28 mouse cellular contexts compared by ENCODE assay signal in genomic region chr2:92210409-92210808, GRCm38 (mm10).
"Had no signal": no experiment of that assay in that cellular context is flagged by ENCODE, and none has a peak within 500 bp of the region (broad histone marks: within the 10 kb centered on the region; RNA-seq: fewer than 3 reads in every experiment).

No protein-coding gene starts in this region.

- H3K27ac ChIP-seq: embryonic facial prominence, embryonic 10.5 days; embryonic facial prominence, embryonic 12.5 days; embryonic facial prominence, embryonic 13.5 days; embryonic facial prominence, embryonic 15.5 days; forebrain, embryonic 10.5 days; forebrain, embryonic 12.5 days; forebrain, embryonic 13.5 days; forebrain, embryonic 15.5 days; gastrocnemius, adult 2 months; heart, adult 2 months had no signal

- H3K4me3 ChIP-seq: embryonic facial prominence, embryonic 10.5 days; embryonic facial prominence, embryonic 12.5 days; embryonic facial prominence, embryonic 13.5 days; embryonic facial prominence, embryonic 15.5 days; erythroblast, embryonic 14.5 days; forebrain, embryonic 10.5 days; forebrain, embryonic 12.5 days; forebrain, embryonic 13.5 days; forebrain, embryonic 15.5 days; gastrocnemius, adult 2 months; heart, adult 2 months had no signal

- H3K9me3 ChIP-seq: embryonic facial prominence, embryonic 10.5 days; embryonic facial prominence, embryonic 12.5 days; embryonic facial prominence, embryonic 13.5 days; embryonic facial prominence, embryonic 15.5 days; forebrain, embryonic 10.5 days; forebrain, embryonic 12.5 days; forebrain, embryonic 13.5 days; forebrain, embryonic 15.5 days had no signal

- DNase-seq: cerebellum, adult 8-10 months; cerebellum, adult 9-10 months; cerebellum, adult 9-11 months; cerebellum, postnatal 10 days; cerebellum, postnatal 14 days; cerebellum, postnatal 25 days; cerebellum, postnatal 36 days; embryo, embryonic 11 days; forebrain, postnatal 0 days; gastrocnemius, adult 2 months; gastrocnemius, postnatal 10 days; gastrocnemius, postnatal 14 days; gastrocnemius, postnatal 25 days; gastrocnemius, postnatal 36 days; heart, adult 11 months; heart, adult 18-20 months; heart, adult 2 months had no signal

- H3K27me3 ChIP-seq: embryonic facial prominence, embryonic 12.5 days; embryonic facial prominence, embryonic 13.5 days; embryonic facial prominence, embryonic 15.5 days; forebrain, embryonic 12.5 days; forebrain, embryonic 13.5 days; forebrain, embryonic 15.5 days had no signal

- H3K4me2 ChIP-seq: embryonic facial prominence, embryonic 12.5 days; embryonic facial prominence, embryonic 13.5 days; embryonic facial prominence, embryonic 15.5 days; forebrain, embryonic 12.5 days; forebrain, embryonic 13.5 days; forebrain, embryonic 15.5 days had no signal

- H3K9ac ChIP-seq: embryonic facial prominence, embryonic 12.5 days; embryonic facial prominence, embryonic 13.5 days; embryonic facial prominence, embryonic 15.5 days; forebrain, embryonic 12.5 days; forebrain, embryonic 13.5 days; forebrain, embryonic 15.5 days; forebrain, postnatal 0 days had no signal

- ATAC-seq: forebrain, embryonic 13.5 days; forebrain, embryonic 14.5 days; forebrain, embryonic 15.5 days; forebrain, embryonic 16.5 days; forebrain, postnatal 0 days had no signal
